Mouse (Mus musculus) stomach, postnatal 0 days (tissue): ENCODE results near the gene Borcs5.

Source experiments
- CTCF ChIP-seq: IDR thresholded peaks from 2 replicates; pipeline ENCODE4 v1.5.1; 2016; ENCODE audit warnings: antibody characterized with exemption, low read depth, mild to moderate bottlenecking, moderate library complexity
- EP300 ChIP-seq: optimal IDR thresholded peaks from 2 replicates; pipeline ENCODE3; 2016; ENCODE audit warnings: antibody characterized with exemption

- TF ChIP-seq EP300 (no peak), CTCF (no peak)
These were observed 47.7 kb upstream of the Borcs5 start for GRCm38 (mm10) chr6:134591614-134592013.
